22 mouse cellular contexts compared by ENCODE assay signal in the genomic region with DNA sequence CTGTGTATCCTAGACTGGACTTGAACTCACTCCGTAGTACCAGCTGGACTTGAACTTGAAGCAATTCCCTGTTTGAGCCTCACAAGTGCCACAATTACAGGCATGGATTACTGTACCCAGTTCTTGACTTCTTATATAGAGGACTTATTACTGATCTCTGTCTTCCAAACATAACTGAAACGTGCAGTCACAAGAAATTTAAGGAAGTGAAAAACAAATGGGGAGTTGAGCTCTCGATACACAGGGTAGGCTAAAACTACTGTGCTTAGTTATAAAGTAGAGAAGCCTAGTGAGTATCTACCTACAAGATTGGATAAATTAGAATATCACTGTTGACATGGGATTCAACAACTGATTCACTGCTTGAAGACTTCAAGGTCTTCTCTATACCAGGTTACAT.
DNase-seq lines count a peak whose midpoint lies in the region; ATAC-seq and TF ChIP-seq lines count a peak whose summit lies in the region.
"Had no signal": no experiment of that assay in that cellular context is flagged by ENCODE, and none has a peak within 500 bp of the region (broad histone marks: within the 10 kb centered on the region; RNA-seq: fewer than 3 reads in every experiment).

No protein-coding gene starts in this region.

- TF ChIP-seq RAD21 in CH12.LX (IDR thresholded peaks at IDR 0.05; ENCODE audit: low read depth, low read length), result no peak; the same call in 1 of the 2 replicates

- 0 out of 2 replicates have a peak overlapping the region, but pooled peaks have one; percentile 14 for H3K27ac ChIP-seq in layer of hippocampus, adult 2 months
- no peak overlapping the region for H3K27ac ChIP-seq in CH12.LX (ENCODE audit: insufficient read depth, low read depth)

- DNase-seq in layer of hippocampus, adult 2 months (ENCODE audit: low spot score in 2 of 2), result no peak
- DNase-seq in layer of hippocampus, postnatal 10 days (ENCODE audit: low spot score in 2 of 2), result no peak
- DNase-seq in CH12.LX (ENCODE audit: extremely low read depth), result peak; percentile 31
- peak; percentile 10 for DNase-seq in splenic B cell, adult 2 months (ENCODE audit: low read depth, low spot score)
- DNase-seq in adrenal gland, adult 18-20 months (ENCODE audit: low spot score in 2 of 2), result no peak
- no peak for DNase-seq in adrenal gland, postnatal 14 days
- DNase-seq in lung, postnatal 4 days, result no peak
- DNase-seq: adrenal gland, adult 2 months; adrenal gland, adult 8-10 months; adrenal gland, postnatal 10 days; adrenal gland, postnatal 25 days; adrenal gland, postnatal 36 days; B cell, adult 2 months; cerebellum, adult 11 months; cerebellum, adult 11-12 months; cerebellum, adult 18-20 months; cerebellum, adult 8-10 months had no signal

- no peaks in the 10 kb centered on the region for H3K9me3 ChIP-seq in CH12.LX (replicated peaks; ENCODE audit: low read length)

- peak; percentile 74 for TF ChIP-seq EP300 in CH12.LX (IDR thresholded peaks at IDR 0.05; ENCODE audit: low read length)

- TF ChIP-seq POLR2A in CH12.LX (IDR thresholded peaks at IDR 0.05; ENCODE audit: low read depth, low read length), result no peak

- H3K27me3 ChIP-seq in CH12.LX (replicated peaks), result no peaks in the 10 kb centered on the region
- no peaks in the 10 kb centered on the region for H3K27me3 ChIP-seq in splenic B cell, adult 2 months (ENCODE audit: control insufficient read depth, insufficient read depth, low read length, poor library complexity, severe bottlenecking)
- H3K27me3 ChIP-seq: Patski had no signal

- ATAC-seq in common myeloid progenitor, adult 5-6 weeks (replicated peaks; ENCODE audit: low read depth, poor library complexity, severe bottlenecking), result 0 out of 2 replicates have a peak, but pooled peaks have one; percentile 50
- ATAC-seq: activated CD4-positive, CD25-positive, alpha-beta regulatory T cell, adult 4 months; CD4-positive, CD25-positive, alpha-beta regulatory T cell, adult 4 months; Patski had no signal

- dilution Hi-C loops in CH12.LX (cut with MboI; ENCODE audit: extremely low pct_ligation_motif_present, extremely low pct_unique_long_range_greater_than_20kb, low sequenced_read_pairs), result no loop called here

- no peak overlapping the region for H3K4me2 ChIP-seq in CH12.LX (ENCODE audit: insufficient read depth, low read depth, poor library complexity, severe bottlenecking)

- H3K36me3 ChIP-seq in CH12.LX (replicated peaks in 1 of 2; ENCODE audit: control insufficient read depth in 1 of 2, insufficient read depth in 1 of 2, low read length in 1 of 2), result peaks cover 40 to 62% of the 10 kb centered on the region in 2 experiments
- no peaks in the 10 kb centered on the region for H3K36me3 ChIP-seq in splenic B cell, adult 2 months (ENCODE audit: control insufficient read depth, insufficient read depth, low read length, poor library complexity, severe bottlenecking)
- H3K36me3 ChIP-seq: G1E had no signal

- no peak overlapping the region for H3K9ac ChIP-seq in CH12.LX (ENCODE audit: insufficient read depth, low read depth)

- H3K4me1 ChIP-seq in CH12.LX (ENCODE audit: control insufficient read depth in 1 of 2, insufficient read depth in 2 of 2), result peaks cover 11 to 39% of the 10 kb centered on the region in 2 experiments

- in situ Hi-C loops in CH12.LX (cut with MboI; ENCODE audit: low pct_ligation_motif_present, low pct_unique_long_range_greater_than_20kb, low sequenced_read_pairs), result no loop called here

- TF ChIP-seq CTCF in layer of hippocampus, adult 2 months (conservative IDR thresholded peaks at IDR 0.05), result no peak
- TF ChIP-seq CTCF in CH12.LX (conservative IDR thresholded peaks at IDR 0.05 in 1 of 2, IDR thresholded peaks at IDR 0.05 in 1 of 2; ENCODE audit: low read depth in 2 of 2, low read length in 2 of 2), result no peak

- H3K79me2 ChIP-seq in CH12.LX (replicated peaks; ENCODE audit: control insufficient read depth, extremely low read depth, insufficient read depth, poor library complexity, severe bottlenecking), result no peaks in the 10 kb centered on the region

- H3K4me3 ChIP-seq in layer of hippocampus, adult 2 months, result no peak overlapping the region
- H3K4me3 ChIP-seq in CH12.LX (replicated peaks in 1 of 3; ENCODE audit: low read depth in 2 of 3, low read length in 2 of 3, poor library complexity in 1 of 3), result no peak overlapping the region

TF ChIP-seq in CH12.LX, 34 proteins besides CTCF, POLR2A, EP300 and RAD21:
- peak; percentile 83 for TF ChIP-seq IRF4 (IDR thresholded peaks at IDR 0.05; ENCODE audit: low read depth, low read length)
- peak; percentile 93 for TF ChIP-seq BHLHE40 (IDR thresholded peaks at IDR 0.05; ENCODE audit: low read depth, low read length)
- no peak for TF ChIP-seq MAZ (IDR thresholded peaks at IDR 0.05; ENCODE audit: low read depth, low read length)

Comparison
In these comparisons a context has a peak if more than half of its experiments do, and no peak if none do; other contexts are left out.
1. DNase-seq: peak in CH12.LX (single experiment) and splenic B cell, adult 2 months (single experiment); none in layer of hippocampus, adult 2 months (0 of 2), layer of hippocampus, postnatal 10 days (0 of 2), adrenal gland, adult 18-20 months (0 of 2), adrenal gland, postnatal 14 days (single experiment) and lung, postnatal 4 days (0 of 2).